Mouse (Mus musculus) hindbrain, embryonic 11.5 days (tissue): ENCODE results near the gene Stx12. TPM values are rescaled to one million over a fixed set of nuclear protein-coding genes. Genes with fewer than 3 reads are reported as not detected.

ENCODE experiments used
- ATAC-seq: fragments of 200-750 bp; cut with Nextera tagmentation; 2 replicates; pipeline ENCODE4 v1.8.0; 2017; ENCODE audit warnings: mild to moderate bottlenecking, moderate TSS enrichment, moderate library complexity; ENCODE audit not compliant: low FRiP score
- DNase-seq: peaks from one replicate; pipeline ENCODE4 v3.0.0-alpha.2; 2015; ENCODE audit warnings: low spot score
- H3K27ac ChIP-seq: fragments of 300-500 bp; sonication (generic); 2 replicates; pipeline ENCODE4 v1.5.1; 2014; ENCODE audit warnings: mild to moderate bottlenecking, low read depth, low read length
- H3K27me3 ChIP-seq: fragments of 300-500 bp; sonication (generic); 2 replicates; pipeline ENCODE4 v1.6.1; 2014; ENCODE audit warnings: mild to moderate bottlenecking, low read length, moderate library complexity, mixed read lengths; ENCODE audit not compliant: control insufficient read depth, insufficient read depth
- H3K36me3 ChIP-seq: fragments of 300-500 bp; sonication (generic); 2 replicates; pipeline ENCODE4 v1.6.1; 2014; ENCODE audit warnings: mild to moderate bottlenecking, low read length, moderate library complexity, mixed read lengths; ENCODE audit not compliant: control insufficient read depth, insufficient read depth
- H3K4me1 ChIP-seq: fragments of 300-500 bp; sonication (generic); replicated peaks from 2 replicates; pipeline ENCODE4 v1.6.1; 2014; ENCODE audit warnings: low read length, mixed read lengths; ENCODE audit not compliant: control insufficient read depth, insufficient read depth
- H3K4me2 ChIP-seq: fragments of 300-500 bp; sonication (generic); replicated peaks from 2 replicates; pipeline ENCODE4 v1.6.1; 2014; ENCODE audit warnings: mild to moderate bottlenecking, low read depth, low read length
- H3K4me3 ChIP-seq: fragments of 300-500 bp; sonication (generic); 2 replicates; pipeline ENCODE4 v1.5.1; 2014; ENCODE audit warnings: low read depth, low read length
- H3K9ac ChIP-seq: fragments of 300-500 bp; sonication (generic); 2 replicates; pipeline ENCODE4 v1.6.1; 2014; ENCODE audit warnings: low read depth, low read length
- H3K9me3 ChIP-seq: fragments of 300-500 bp; sonication (generic); 2 replicates; pipeline ENCODE4 v1.6.1; 2016; ENCODE audit warnings: low read length; ENCODE audit not compliant: control insufficient read depth
- WGBS: fragments of 180-500 bp; shearing (Covaris S2); extraction: QIAGEN DNeasy Blood & Tissue Kit; methylation state at CpG from one replicate; pipeline ENCODE4 v1.1.7; 2014; 5-methylcytosine and 5-hydroxymethylcytosine counted together
- polyA plus RNA-seq: library from polyadenylated mRNA; unstranded; fragments of >200 nt; fragmentation: Nextera tagmentation; extraction: Ambion mirVana; gene quantifications from 2 replicates; pipeline ENCODE4 v1.2.1, GENCODE M21; 2014

Gene Stx12
- polyA plus RNA-seq, 1 experiment from 2014 or later, result 105 TPM

DNA sequence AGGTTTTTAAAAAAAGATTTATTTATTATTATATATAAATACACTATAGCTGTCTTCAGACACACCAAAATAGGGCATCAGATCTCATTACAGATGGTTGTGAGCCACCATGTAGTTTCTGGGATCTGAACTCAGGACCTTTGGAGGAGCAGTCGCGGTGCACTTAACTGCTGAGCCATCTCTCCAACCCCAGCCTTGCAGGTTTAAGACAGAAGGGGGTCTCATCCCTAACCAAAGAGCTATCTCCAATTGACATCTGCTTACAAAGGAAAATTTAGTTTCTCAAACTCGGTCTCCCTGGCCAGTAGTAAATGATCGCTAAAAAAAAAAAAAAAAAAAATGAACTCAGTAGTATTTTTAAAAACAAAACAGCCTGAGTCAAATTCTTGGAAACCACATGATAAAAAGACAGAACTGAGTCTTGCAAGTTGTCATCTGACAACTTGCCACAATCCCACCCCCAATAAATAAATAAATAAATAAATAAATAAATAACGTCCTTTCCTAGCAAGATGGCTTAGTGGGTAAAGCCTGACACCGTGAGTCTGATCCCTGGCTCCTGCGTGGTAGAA lies 77.6 kb downstream of the Stx12 start:
- no peaks in the 10 kb centered on the region for H3K36me3 ChIP-seq
- H3K4me2 ChIP-seq, result no peak overlapping the region
- ATAC-seq (no peak), DNase-seq (no peak)
- H3K4me3 ChIP-seq, result no peak overlapping the region
- H3K27ac ChIP-seq, result no peak overlapping the region
- no peaks in the 10 kb centered on the region for H3K4me1 ChIP-seq
- WGBS, result 92% methylated on average over 7 of the region's 7 CpGs
- H3K9me3 ChIP-seq, result no peaks in the 10 kb centered on the region
- no peaks in the 10 kb centered on the region for H3K27me3 ChIP-seq
- H3K9ac ChIP-seq, result no peak overlapping the region

DNA sequence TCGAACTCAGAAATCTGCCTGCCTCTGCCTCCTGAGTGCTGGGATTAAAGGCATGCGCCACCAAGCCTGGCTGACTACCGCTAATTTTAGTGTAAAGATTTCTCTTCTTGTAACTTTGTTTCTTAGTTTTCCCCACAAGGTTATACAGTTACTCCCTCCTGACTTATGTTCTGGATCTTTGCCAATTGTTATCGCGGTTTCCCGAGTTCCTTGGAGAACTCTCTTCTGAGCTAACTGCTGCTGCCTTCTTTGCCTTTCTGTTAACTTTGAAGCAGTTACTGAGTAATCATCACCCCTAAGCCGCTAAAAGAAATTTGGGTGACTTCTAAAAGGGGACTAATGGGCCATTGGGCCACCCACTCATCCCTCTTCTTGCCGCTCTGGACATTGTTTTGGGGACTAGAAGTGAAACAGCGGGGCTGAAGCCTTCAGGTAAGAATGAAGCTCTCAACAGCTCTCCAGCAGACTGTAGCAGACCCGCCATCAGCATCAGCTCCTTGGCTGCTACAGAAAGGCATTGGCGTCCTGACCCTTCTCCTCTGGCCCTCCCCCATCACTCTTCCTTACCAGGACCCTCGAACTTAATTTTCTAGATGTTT lies 78.6 kb downstream of the Stx12 start:
- Histone ChIP-seq H3K4me3 (no peak overlapping the region), H3K27ac (no peak overlapping the region), H3K4me2 (no peak overlapping the region), H3K9ac (no peak overlapping the region), H3K27me3 (no peaks in the 10 kb centered on the region), H3K9me3 (no peaks in the 10 kb centered on the region), H3K4me1 (no peaks in the 10 kb centered on the region), H3K36me3 (no peaks in the 10 kb centered on the region)
- ATAC-seq, result no peak
- DNase-seq, result no peak
- WGBS, result 89% methylated on average over 12 of the region's 12 CpGs

- H3K4me1 ChIP-seq, result no peaks in the 10 kb centered on the region
- DNase-seq, result no peak
- no peak for ATAC-seq
- no peaks in the 10 kb centered on the region for H3K9me3 ChIP-seq
- no peak overlapping the region for H3K4me3 ChIP-seq
- H3K4me2 ChIP-seq, result no peak overlapping the region
- no peaks in the 10 kb centered on the region for H3K27me3 ChIP-seq
- no peaks in the 10 kb centered on the region for H3K36me3 ChIP-seq
- H3K27ac ChIP-seq, result no peak overlapping the region
- 85% methylated on average over 5 of the region's 5 CpGs for WGBS
- H3K9ac ChIP-seq, result no peak overlapping the region
Measured at GRCm38 (mm10) chr4:132805146-132805545, 79.2 kb downstream of the Stx12 start.

- H3K4me3 ChIP-seq, result no peak overlapping the region
- H3K27ac ChIP-seq, result no peak overlapping the region
- 96% methylated on average over 6 of the region's 6 CpGs for WGBS
- H3K4me1 ChIP-seq, result no peaks in the 10 kb centered on the region
- no peak for ATAC-seq
- no peaks in the 10 kb centered on the region for H3K9me3 ChIP-seq
- DNase-seq, result no peak
- no peaks in the 10 kb centered on the region for H3K27me3 ChIP-seq
- no peak overlapping the region for H3K9ac ChIP-seq
- H3K36me3 ChIP-seq, result no peaks in the 10 kb centered on the region
- H3K4me2 ChIP-seq, result no peak overlapping the region
Measured at GRCm38 (mm10) chr4:132804331-132804730, 80.0 kb downstream of the Stx12 start.

DNA sequence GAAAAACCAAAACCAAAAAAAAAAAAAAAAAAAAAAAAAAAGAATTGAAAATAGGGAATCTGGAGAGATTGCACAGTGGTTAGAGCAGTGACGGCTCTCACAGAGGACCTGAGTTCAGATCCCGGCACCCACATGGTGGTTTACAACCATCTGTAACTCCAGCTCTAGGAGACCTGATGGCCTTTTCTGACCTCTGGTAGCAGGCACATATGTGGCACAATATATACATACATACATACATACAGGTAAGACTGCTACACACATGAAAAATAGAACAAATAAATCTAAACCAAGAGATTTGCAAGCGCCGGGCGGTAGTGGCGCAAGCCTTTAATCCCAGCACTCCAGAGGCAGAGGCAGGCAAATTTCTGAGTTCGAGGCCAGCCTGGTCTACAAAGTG lies 80.4 kb downstream of the Stx12 start:
- no peaks in the 10 kb centered on the region for H3K4me1 ChIP-seq
- H3K27ac ChIP-seq, result no peak overlapping the region
- H3K36me3 ChIP-seq, result no peaks in the 10 kb centered on the region
- ATAC-seq, result no peak
- H3K27me3 ChIP-seq, result no peaks in the 10 kb centered on the region
- no peak overlapping the region for H3K9ac ChIP-seq
- H3K9me3 ChIP-seq, result no peaks in the 10 kb centered on the region
- WGBS, result 95% methylated on average over 7 of the region's 7 CpGs
- H3K4me3 ChIP-seq, result no peak overlapping the region
- H3K4me2 ChIP-seq, result no peak overlapping the region
- DNase-seq, result no peak

Other genes with a start within 250 kb of the Stx12 start
- 21.9 and 34.1 TPM in 2 replicates for gene Eya3, start 245.5 kb downstream of the Stx12 start, polyA plus RNA-seq
- gene Xkr8, start 152.0 kb downstream of the Stx12 start, polyA plus RNA-seq, result 3.7 and 4.1 TPM in 2 replicates
- gene Smpdl3b, start 127.3 kb downstream of the Stx12 start, polyA plus RNA-seq, result 1.7 and 1.8 TPM in 2 replicates
- 121 and 130 TPM in 2 replicates for gene Rpa2, start 116.2 kb downstream of the Stx12 start, polyA plus RNA-seq
- 0.67 and 0.69 TPM in 2 replicates for gene Themis2, start 88.1 kb downstream of the Stx12 start, polyA plus RNA-seq
- gene Ppp1r8, start 41.3 kb downstream of the Stx12 start, polyA plus RNA-seq, result 87.2 and 114 TPM in 2 replicates
- gene Fam76a, start 38.0 kb upstream of the Stx12 start, polyA plus RNA-seq, result 29.7 and 31.9 TPM in 2 replicates
- 0.08 and 0.34 TPM in 2 replicates for gene Fgr, start 89.6 kb upstream of the Stx12 start, polyA plus RNA-seq
- gene Ahdc1, start 126.8 kb upstream of the Stx12 start, polyA plus RNA-seq, result 6.8 and 9.0 TPM in 2 replicates
- 34.6 and 58.4 TPM in 2 replicates for gene Wasf2, start 246.0 kb upstream of the Stx12 start, polyA plus RNA-seq